Mouse (Mus musculus): Measurements from ENCODE around the gene Car9. TPM values are rescaled to one million over a fixed set of nuclear protein-coding genes. Genes with fewer than 3 reads are reported as not detected.
A peak's percentile ranks its signal among the peaks of the same experiment; 100 is the strongest.

The Car9 gene
- total and polyA plus RNA-seq, 2 experiments, result 0.20 to 0.28 TPM

- Histone ChIP-seq H3K79me2 (ENCODE audit: control insufficient read depth, insufficient read depth, low read length) (peaks cover 23% of the 10 kb centered on the region), H3K9ac (ENCODE audit: low read depth, low read length) (peak overlapping the region; percentile 51), H3K27ac (replicated peaks; ENCODE audit: insufficient read depth, low read depth, low read length) (peak overlapping the region; percentile 18; the same call in 1 of the 2 replicates), H3K4me1 (ENCODE audit: control insufficient read depth, insufficient read depth, low read length) (peaks cover 24% of the 10 kb centered on the region), H3K4me3 (ENCODE audit: insufficient read depth, low read depth, low read length) (peak overlapping the region; percentile 26; the same call in 1 of the 2 replicates), H3K27me3 (ENCODE audit: control insufficient read depth, insufficient read depth, low read length) (no peaks in the 10 kb centered on the region), H3K36me3 (ENCODE audit: control insufficient read depth, insufficient read depth, low read length) (peaks cover 28% of the 10 kb centered on the region)
- DNase-seq (ENCODE audit: extremely low read depth, low read depth, low spot score), result peak; percentile 39
- TF ChIP-seq CTCF (IDR thresholded peaks at IDR 0.05; ENCODE audit: low read depth, low read length) (no peak), POLR2A (IDR thresholded peaks at IDR 0.05; ENCODE audit: extremely low read depth, insufficient read depth, low read length) (no peak)
- WGBS, result 34% methylated on average over 13 of the region's 13 CpGs
Measured at GRCm38 (mm10) chr4:43558631-43559356, 52.0 kb downstream of the Car9 start.

GRCm38 (mm10) chr4:43559519-43560242 lies 52.9 kb downstream of the Car9 start:
- Histone ChIP-seq H3K9ac (ENCODE audit: low read depth, low read length) (peak overlapping the region; percentile 28), H3K79me2 (ENCODE audit: control insufficient read depth, insufficient read depth, low read length) (peaks cover 23% of the 10 kb centered on the region), H3K27ac (replicated peaks; ENCODE audit: insufficient read depth, low read depth, low read length) (peak overlapping the region; percentile 60), H3K27me3 (ENCODE audit: control insufficient read depth, insufficient read depth, low read length) (no peaks in the 10 kb centered on the region), H3K4me3 (ENCODE audit: insufficient read depth, low read depth, low read length) (peak overlapping the region; percentile 28), H3K4me1 (ENCODE audit: control insufficient read depth, insufficient read depth, low read length) (peaks cover 24% of the 10 kb centered on the region), H3K36me3 (ENCODE audit: control insufficient read depth, insufficient read depth, low read length) (peaks cover 23% of the 10 kb centered on the region)
- peak; percentile 26 for DNase-seq (ENCODE audit: extremely low read depth, low read depth, low spot score)
- no peak for TF ChIP-seq POLR2A (IDR thresholded peaks at IDR 0.05; ENCODE audit: extremely low read depth, insufficient read depth, low read length)
- TF ChIP-seq CTCF (IDR thresholded peaks at IDR 0.05; ENCODE audit: low read depth, low read length), result no peak
- 70% methylated on average over 13 of the region's 13 CpGs for WGBS

DNA sequence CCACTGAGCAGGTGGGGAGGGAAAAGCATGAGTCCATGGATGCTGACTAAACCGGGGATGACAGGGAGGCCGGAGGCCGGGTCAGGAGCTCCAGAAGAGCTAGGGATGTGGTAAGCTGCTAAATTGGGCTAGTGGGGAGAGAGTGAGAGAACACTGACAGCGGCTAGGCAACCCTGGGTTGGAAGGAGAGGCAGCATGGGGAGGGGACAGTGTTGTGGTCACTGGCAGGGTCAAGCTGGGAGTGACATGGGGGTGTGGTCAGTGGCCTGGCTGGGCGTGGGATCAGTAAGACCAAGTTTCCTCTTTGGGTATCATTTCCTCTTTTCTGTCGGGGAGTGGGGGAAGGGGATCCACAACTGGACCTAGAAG lies 53.5 kb downstream of the Car9 start:
- peak overlapping the region; percentile 28 for H3K4me3 ChIP-seq (ENCODE audit: insufficient read depth, low read depth, low read length)
- WGBS, result 30% methylated on average over 6 of the region's 6 CpGs
- H3K9ac ChIP-seq (ENCODE audit: low read depth, low read length), result peak overlapping the region; percentile 28
- no peaks in the 10 kb centered on the region for H3K27me3 ChIP-seq (ENCODE audit: control insufficient read depth, insufficient read depth, low read length)
- peaks cover 23% of the 10 kb centered on the region for H3K36me3 ChIP-seq (ENCODE audit: control insufficient read depth, insufficient read depth, low read length)
- peaks cover 24% of the 10 kb centered on the region for H3K4me1 ChIP-seq (ENCODE audit: control insufficient read depth, insufficient read depth, low read length)
- peak overlapping the region; percentile 60 for H3K27ac ChIP-seq (replicated peaks; ENCODE audit: insufficient read depth, low read depth, low read length)
- DNase-seq (ENCODE audit: extremely low read depth, low read depth, low spot score), result peak; percentile 53
- no peak for TF ChIP-seq CTCF (IDR thresholded peaks at IDR 0.05; ENCODE audit: low read depth, low read length)
- TF ChIP-seq POLR2A (IDR thresholded peaks at IDR 0.05; ENCODE audit: extremely low read depth, insufficient read depth, low read length), result no peak
- H3K79me2 ChIP-seq (ENCODE audit: control insufficient read depth, insufficient read depth, low read length), result peaks cover 23% of the 10 kb centered on the region

GRCm38 (mm10) chr4:43560976-43561375 lies 54.2 kb downstream of the Car9 start:
- WGBS, result 11% methylated on average over 2 of the region's 2 CpGs
- TF ChIP-seq CTCF (IDR thresholded peaks at IDR 0.05; ENCODE audit: low read depth, low read length), result no peak
- no peak for TF ChIP-seq POLR2A (IDR thresholded peaks at IDR 0.05; ENCODE audit: extremely low read depth, insufficient read depth, low read length)
- peak overlapping the region; percentile 25 for H3K4me3 ChIP-seq (ENCODE audit: insufficient read depth, low read depth, low read length)

GRCm38 (mm10) chr4:43561436-43561996 lies 54.8 kb downstream of the Car9 start:
- H3K36me3 ChIP-seq (ENCODE audit: control insufficient read depth, insufficient read depth, low read length), result peaks cover 20% of the 10 kb centered on the region; the same call in 1 of the 2 replicates
- WGBS, result under 1% methylated on average over 16 of the region's 16 CpGs
- TF ChIP-seq CTCF (IDR thresholded peaks at IDR 0.05; ENCODE audit: low read depth, low read length) (no peak), POLR2A (IDR thresholded peaks at IDR 0.05; ENCODE audit: extremely low read depth, insufficient read depth, low read length) (0 out of 2 replicates have a peak, but pooled peaks have one; percentile 9)
- peak; percentile 73 for DNase-seq (ENCODE audit: extremely low read depth, low read depth, low spot score)
- peak overlapping the region; percentile 88 for H3K27ac ChIP-seq (replicated peaks; ENCODE audit: insufficient read depth, low read depth, low read length)
- peak overlapping the region; percentile 87 for H3K4me3 ChIP-seq (ENCODE audit: insufficient read depth, low read depth, low read length)
- H3K9ac ChIP-seq (ENCODE audit: low read depth, low read length), result peak overlapping the region; percentile 95
- peaks cover 24% of the 10 kb centered on the region for H3K4me1 ChIP-seq (ENCODE audit: control insufficient read depth, insufficient read depth, low read length)
- no peaks in the 10 kb centered on the region for H3K27me3 ChIP-seq (ENCODE audit: control insufficient read depth, insufficient read depth, low read length)
- peaks cover 21% of the 10 kb centered on the region for H3K79me2 ChIP-seq (ENCODE audit: control insufficient read depth, insufficient read depth, low read length)

More at GRCm38 (mm10) chr4:43560976-43561375, 54.2 kb downstream of the Car9 start:
- Histone ChIP-seq H3K27ac (replicated peaks; ENCODE audit: insufficient read depth, low read depth, low read length) (peak overlapping the region; percentile 65), H3K79me2 (ENCODE audit: control insufficient read depth, insufficient read depth, low read length) (peaks cover 23% of the 10 kb centered on the region), H3K9ac (ENCODE audit: low read depth, low read length) (peak overlapping the region; percentile 60), H3K36me3 (ENCODE audit: control insufficient read depth, insufficient read depth, low read length) (peaks cover 22% of the 10 kb centered on the region), H3K27me3 (ENCODE audit: control insufficient read depth, insufficient read depth, low read length) (no peaks in the 10 kb centered on the region), H3K4me1 (ENCODE audit: control insufficient read depth, insufficient read depth, low read length) (peaks cover 24% of the 10 kb centered on the region)
- DNase-seq (ENCODE audit: extremely low read depth, low read depth, low spot score), result no peak
